Mouse (Mus musculus): ENCODE results near the gene Hexa.

DNA sequence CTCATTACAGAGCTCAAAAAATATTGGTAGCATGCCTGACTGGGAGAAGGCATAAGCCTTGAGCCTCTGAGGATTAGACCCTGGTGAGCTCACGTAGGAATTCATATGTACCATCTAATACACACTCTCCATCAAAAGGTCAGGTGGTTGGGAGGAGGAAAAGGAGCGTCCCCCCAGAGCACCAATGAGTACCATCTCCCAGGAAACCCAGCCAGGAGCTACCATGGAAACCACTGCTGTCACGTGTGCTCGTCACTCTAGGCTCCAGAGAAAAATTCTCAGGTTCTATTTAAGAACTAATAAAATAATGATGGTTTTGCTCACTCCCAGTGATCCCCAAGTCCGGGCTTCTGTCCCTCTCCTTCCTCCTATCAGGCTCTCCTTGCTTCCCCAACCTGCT, 48.9 kb downstream of the Hexa start:
- no peak for TF ChIP-seq CTCF (IDR thresholded peaks at IDR 0.05; ENCODE audit: extremely low read depth, insufficient read length, insufficient replicate concordance, low read depth, low read length)
- no peak for TF ChIP-seq POLR2A (IDR thresholded peaks at IDR 0.05; ENCODE audit: low read depth, low read length)
